Mouse (Mus musculus): ENCODE data around the gene Sult1b1.
"Not testable (repeated sequence)": the region's sequence is repeated elsewhere in the genome, so short reads cannot be mapped to it uniquely, and the experiment has no call there.

Sult1b1 gene

DNA sequence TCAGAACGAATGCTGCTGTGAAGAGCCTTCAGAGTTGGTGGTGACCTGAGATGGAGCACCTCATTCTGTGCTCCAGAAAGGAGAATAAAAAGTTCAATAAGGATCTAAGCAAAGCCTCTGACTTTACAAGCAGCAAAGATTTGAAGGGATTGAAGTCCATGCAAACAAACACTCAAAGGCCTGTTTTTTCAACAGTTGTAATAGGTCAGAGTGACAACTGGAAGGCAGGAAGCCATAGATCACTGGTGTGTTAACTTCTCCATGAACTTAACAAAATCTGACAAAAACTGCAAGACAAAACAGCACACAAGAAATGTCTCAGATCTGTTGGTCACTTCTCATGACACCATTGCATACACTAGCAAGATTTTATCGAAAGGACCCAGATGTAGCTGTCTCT is at the start of gene Sult1b1:
Gene Sult1b1 (minus strand): TSS at position 85 of the 400 bp plus-strand sequence.
- DNase-seq: no peak

DNA sequence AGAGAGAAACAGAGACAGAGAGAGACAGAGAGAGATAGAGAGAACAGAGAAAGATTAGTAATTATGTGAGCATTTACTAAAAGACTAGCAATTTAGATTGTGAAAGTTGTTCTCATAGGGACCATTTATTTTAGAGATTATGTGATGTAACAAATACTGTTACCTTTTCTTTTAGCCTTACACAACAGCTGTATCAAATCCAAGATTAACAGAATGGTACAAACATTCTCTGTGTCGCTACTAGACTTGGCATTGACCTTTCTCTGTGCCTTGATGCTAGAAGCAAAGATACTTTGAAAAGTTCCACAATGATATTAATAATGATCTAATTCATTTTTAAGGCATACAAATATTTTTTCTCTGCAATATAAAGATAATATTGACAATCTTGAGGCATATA is 42.4 kb upstream of the Sult1b1 start:
- DNase-seq: no peak

DNA sequence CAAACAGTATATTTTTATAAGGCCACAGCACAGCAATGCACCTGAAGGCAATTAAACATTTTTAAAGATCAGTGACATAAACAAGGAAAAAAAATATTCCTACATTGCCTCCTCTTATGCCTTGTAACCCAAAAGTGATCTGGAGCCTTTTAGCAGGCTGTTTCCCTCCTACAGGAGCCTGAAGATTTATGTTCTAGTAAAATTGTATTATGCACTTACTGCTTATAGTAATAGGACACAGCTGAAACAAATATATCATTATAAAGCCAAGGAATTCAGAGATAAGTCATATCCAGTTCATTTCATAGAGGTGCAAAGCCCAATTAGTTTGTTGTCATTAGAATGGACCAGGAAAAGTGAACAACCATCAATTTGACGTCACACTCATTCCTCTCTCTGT is 36.2 kb upstream of the Sult1b1 start:
- no peak for DNase-seq

DNA sequence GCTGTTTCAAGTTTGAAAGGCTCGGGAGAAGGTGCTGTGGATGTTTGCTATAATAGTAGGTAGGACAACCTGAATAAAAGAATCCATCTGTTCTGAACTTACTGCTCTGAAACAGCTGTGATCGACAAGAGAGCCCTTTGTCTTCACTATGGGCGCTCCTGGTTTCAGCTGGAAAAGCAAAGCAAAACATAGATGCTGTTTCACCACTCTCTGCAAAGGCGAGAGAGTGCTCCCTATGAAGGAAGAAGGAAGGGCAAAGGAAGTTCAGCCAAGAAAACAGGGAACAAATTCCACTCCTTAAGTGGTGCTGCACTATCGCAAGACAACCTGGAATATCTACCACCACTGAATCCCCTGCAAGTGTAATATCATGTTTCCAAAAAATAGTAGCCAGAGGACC is 35.5 kb upstream of the Sult1b1 start:
- DNase-seq: peak in 1 of 2 experiments; percentile 5

DNA sequence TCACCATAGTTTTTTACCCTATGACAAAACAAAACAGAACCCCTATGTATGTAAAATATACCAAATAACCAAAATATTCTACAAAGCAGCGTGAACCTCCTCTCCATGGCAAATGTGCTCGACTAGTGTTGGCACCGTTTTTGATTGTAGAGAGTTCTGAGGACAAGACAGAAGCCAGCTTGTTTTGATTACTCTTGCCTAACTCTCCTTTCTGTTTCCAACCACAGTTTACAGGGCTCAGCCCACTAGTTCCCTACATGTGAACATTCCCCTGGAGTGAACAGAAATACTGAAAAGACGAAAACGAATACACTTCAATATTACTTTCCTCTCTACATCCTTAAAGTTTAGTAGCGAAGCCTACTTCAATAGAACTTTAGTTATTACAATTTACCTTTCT is 34.8 kb upstream of the Sult1b1 start:
- no peak for DNase-seq

DNA sequence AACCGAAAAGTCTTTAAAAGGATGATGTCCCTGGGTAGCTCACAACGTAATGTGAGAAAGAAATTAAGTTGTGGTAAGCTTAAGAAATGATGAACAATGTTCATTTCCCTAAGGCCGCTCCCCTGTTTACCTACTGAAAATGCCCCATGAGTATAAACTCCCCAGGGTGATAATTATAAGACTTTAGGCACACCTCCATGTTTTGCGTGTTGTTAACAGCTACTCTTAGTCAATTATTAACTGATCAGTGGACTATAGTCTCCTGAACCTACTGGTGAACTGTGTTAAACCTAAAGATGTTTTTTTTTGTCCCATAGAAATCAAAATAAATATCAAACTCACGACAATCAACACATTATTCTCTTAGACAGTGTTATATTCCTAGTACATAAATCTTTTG is 30.9 kb upstream of the Sult1b1 start, which contains the start of gene Sult1d1:
Gene Sult1d1 (minus strand): TSS at position 183 of the 400 bp plus-strand sequence.
- no peak for DNase-seq

DNA sequence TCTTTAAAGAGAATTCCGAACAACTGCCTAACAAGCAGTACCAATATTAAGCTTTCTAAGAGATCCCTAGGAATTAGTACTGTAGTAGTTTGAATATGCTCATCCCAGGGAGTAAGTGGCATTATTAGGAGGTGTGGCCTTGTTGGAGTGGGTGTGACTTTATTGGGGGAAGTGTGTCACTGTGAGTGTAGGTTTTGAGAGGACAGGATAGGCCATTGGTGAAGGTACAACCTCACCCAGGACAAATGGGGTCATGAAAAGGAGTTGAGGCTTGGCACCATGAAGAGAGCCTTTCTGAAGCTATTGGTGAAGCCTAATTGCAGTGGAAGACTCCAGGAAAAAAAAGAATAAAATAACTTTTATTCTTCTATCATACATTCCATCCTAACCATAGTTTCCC is 29.3 kb upstream of the Sult1b1 start:
- DNase-seq: no peak

DNA sequence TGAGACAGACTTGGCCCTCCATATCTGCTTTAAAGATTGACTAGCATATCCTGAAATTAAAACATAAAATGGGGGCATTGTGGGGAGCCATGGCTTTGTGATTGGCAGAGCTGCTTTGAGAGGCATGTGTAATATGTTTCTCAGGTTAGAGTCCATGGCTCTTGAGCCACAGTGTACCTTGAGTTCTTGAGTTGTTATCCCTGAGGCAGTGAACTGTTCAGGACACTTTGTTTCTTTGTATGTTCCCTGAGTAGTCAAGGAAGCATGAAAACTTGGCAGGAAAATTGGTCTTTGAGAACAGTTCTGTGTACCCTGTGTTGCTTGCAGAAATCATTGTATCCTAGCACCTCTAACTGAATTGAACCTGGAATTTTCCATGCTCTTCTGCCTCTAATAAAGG is 25.0 kb upstream of the Sult1b1 start:
- DNase-seq: no peak

DNA sequence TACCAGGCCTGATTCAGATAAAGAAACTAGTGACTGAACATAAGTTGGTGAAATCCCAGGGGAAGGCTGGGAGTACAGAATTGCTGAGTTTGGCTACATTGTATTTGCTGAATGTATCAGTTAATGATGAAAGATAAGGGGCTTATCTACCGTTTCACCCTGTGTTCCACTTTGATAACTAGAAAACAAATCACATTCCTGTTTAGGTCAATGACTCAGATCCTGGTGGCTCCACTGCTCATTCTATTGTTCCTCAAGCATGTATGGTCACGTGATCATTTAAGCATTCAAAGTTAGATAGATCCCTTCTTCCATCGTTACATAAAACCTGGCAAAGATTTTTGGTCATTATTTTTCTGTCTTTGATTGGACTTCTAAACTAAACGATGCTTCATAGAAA is 24.5 kb upstream of the Sult1b1 start:
- DNase-seq: no peak

DNA sequence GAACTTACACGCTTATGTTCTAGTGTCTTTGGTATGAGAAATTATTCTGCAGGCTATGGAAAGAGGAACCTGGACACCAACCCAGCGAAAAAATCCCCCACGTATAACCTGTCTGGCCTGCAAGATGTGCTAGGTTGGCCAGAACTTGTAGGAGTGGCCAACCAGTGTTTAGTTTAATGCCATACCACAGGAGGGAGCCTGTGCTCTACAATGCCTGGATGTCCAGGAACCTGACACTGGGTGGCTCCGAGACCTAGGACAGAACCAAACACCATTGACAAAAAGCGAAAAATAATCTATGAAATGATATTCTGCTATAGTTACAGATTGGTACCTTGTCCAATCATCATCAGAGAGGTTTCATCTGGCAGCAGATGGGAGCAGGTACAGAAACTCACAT is 22.1 kb upstream of the Sult1b1 start:
- DNase-seq: peak; percentile 4 to 8

DNA sequence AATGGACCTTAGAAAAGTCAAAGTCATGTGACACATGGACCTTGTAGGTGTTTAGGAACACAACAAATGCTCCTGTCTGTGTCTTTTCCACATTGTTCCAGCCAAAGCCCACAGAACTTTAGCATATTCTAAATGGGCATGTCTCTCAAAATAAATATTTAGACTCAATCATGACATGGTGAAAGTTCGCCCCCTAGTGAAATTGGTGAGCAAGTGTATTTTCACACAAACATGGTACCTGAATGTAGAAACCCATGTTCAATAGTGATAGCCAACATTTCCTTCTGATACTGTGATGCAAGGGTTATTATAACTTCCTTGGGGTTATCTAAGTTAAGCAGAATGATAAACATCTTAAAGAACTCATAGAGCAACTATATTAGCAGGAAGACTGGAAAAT is 12.9 kb upstream of the Sult1b1 start:
- DNase-seq: no peak

DNA sequence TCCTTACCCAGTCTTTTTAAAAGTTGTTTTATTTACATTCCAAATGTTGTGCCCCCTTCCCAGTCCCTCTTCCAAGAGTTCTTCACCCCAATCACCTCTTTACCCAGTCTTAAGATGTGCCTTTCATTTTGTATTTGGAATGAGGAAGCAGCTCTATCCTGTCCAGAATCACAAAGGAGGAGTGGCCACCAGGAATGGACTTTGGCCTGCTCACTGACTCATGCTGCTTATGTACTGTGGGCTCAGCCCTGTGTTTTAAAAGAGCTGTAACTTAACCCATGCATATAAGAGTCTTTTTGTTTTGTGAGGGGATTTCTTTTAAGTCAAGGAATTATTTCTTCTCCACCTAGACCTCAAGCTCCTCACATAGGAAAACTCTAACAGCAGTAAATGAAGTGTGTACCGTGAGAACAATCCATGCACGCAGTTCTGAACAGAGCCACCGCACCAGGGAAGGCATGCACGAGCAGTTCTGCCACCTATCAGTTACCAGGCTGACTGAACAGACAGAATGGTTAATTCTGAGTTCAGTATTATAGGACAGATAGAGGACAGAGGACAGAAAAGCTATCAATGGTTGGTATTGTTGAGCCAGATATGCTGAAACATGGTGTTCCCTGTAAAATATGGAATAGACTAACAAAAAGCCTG is 1.9 kb downstream of the Sult1b1 start:
- peak; percentile 47 to 70 for DNase-seq

DNA sequence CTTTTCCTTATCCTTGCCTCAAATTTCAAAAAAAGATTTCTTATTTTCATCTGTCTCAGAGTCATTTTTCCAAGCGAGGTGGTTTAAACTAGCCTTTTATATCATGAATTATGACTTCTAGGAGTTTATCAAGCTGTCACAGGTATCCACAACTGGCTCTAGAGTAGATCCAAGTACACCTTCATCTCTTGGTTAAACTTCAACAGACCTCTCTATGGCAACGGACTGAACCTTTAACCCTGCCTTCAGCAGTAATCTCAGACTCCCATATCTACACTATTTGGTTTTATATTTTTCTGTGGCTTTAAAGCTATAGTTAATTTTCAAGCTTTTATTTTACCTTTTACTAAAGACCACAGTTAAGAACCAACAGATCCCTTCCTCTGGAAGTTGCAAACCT is 5.7 kb downstream of the Sult1b1 start:
- DNase-seq: no peak

DNA sequence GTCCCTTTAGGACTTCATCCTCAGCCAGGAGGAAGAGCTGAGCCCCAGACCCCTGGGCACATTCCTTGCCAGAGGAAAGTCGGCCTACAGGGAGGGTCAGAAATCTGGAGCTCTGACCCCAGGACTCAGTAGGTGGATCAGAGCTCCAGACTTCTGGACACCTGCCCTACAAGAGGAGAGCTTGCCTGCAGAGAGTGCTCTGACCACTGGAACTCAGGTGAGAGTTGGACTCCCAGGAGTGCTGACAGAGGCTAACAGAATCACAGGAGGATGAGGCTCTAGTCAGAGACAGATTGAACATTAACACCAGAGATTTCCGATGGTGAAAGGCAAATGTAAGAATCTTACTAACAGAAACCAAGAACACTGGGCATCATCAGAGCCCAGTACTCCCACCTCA is 14.4 kb downstream of the Sult1b1 start:
- not testable (repeated sequence) for DNase-seq

DNA sequence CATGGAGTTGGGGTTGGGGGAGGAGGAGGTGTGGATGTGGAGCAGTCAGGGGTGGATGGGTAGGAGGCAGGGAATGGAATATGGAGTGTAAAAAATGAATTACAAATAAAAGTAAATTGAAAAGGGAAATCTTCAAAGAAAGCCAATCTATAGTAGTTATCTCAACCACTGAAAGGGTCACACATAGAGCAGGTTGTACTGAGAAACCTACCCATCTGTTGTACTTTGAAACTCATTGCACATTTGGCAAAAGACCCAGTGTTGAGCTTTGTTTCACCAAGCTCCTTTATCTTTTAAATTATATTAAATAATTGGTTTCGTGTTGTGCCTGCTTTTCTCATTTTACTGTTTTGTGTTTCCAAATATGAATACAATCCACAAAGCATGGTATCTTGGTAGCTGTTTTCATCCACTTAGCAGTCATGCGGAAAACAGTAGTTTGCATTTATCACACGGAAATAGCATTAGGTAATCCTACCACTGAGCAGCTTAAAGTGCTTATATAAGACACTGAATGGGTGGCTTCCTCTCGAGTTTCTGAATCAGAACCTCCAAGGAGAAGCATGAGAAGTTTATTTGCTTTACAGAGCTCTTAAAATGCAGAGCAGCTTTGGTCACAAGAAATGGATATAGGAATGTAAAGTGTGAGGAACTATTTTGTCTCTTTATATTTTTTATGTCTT is 32.1 kb downstream of the Sult1b1 start:
- DNase-seq: no peak

DNA sequence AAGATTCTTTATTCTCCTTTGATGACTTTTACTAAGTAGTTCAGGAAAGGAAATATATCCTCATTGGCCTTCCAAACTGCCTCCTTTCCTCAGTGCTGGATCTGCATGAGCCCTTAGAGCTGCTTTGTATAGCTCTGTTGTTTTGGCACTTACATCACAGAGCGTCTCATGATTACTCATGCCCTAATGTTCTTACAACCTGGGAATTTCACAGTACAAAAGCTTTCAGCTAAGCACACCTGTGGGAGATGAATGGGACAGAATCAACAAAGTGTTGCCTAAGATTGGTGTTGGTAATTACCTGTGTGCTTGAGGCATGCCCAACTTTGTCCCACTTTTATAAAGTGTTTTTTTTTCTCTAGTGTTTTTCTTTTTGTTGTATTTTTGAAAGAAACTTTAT is 35.3 kb downstream of the Sult1b1 start:
- no peak for DNase-seq

DNA sequence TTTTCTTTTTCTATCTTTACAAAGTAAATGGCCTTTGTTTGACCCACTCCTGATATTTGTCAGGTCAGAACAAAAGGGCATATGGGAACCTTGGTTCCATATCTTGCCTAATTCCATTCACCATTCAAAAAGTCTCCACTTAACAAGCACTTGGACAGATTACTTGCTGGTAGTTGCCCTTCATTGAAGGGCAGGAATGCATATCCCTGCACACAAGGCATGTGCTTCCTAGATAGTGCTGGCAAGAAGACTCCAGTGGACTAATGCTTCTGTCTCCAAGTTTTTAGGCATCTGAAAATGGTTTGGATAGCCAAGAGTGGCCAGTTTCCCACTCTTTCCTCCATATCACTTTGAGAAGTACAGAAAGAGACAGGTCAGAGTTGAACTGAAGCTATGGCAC is 38.7 kb downstream of the Sult1b1 start:
- no peak for DNase-seq

DNA sequence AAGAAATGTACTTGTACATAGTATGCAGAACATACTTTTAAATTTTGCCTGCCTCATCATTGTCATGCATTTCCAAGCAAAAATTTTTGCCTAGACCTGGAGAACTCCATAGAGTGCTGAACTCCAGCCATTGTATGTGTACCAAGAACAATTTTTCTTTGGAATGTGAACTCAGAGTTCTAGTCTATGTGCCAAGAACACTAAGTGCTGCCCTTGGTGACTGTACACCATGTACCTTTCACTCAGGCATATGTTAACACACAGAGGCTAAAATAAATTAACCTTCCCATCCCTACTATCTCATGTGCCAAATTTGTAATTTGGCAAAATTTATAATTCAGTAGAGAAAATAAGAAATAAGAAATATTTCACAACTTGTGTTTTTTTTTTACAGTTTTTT is 39.1 kb downstream of the Sult1b1 start:
- no peak for DNase-seq

DNA sequence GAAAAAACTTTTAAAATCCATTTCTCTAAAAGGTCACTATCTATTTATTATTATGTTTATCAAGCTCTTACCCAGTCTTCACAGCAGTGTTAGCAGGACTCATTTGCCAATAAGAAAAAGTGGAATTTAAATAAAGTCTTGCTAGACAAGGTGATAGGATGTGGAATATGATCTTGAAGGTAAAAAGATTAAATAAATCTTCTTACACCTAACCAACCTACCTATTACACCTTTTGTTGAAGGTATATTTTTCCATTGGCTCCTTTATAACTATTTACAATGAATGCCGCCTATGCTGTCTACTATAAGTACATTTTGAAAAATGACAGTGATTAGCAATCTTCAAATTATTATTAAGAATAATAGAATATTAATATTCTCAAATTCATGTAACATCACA is 47.2 kb downstream of the Sult1b1 start, which contains the start of gene Ugt2a1:
Gene Ugt2a1 (minus strand): TSS at position 101 of the 400 bp plus-strand sequence.
- DNase-seq: no peak

DNA sequence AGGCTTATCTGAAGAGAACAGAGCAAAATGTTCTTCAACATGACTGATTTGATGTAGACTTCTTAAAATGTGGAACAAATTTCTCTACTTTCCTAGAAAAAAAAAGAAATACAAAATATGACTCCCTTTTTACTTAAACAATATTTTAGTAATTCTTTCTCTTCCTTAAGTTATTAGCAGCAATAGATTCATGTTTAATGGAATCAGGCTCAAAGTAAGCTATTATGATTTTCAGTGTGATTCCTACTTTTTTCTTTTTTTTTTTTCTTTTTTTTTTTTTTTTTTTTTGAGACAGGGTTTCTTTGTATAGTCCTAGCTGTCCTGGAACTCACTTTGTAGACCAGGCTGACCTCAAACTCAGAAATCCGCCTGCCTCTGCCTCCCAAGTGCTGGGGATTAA is 51.3 kb downstream of the Sult1b1 start, which contains the start of gene Gm43638:
Gene Gm43638 (minus strand): TSS at position 101 of the 400 bp plus-strand sequence.
- not testable (repeated sequence) for DNase-seq

DNA sequence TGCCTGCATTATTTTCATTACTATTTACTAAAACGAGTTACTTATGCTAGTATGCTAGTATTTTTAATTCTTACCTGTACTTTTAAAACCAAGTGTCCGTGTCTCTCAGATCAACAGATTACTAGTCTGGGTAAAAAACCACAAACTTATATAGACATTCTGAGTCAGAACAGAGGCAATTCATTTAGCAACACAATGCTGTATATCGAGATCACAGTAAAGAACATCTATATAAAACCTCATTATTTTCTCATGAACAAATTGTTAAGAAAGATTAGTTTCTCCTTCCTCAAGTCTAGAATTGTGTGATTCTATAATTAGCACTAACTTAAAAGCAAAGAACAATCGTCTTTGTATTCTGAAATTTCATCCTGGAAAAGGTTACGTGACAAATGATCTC is 55.8 kb downstream of the Sult1b1 start, which contains the start of gene Ugt2a2:
Gene Ugt2a2 (minus strand): TSS at position 101 of the 400 bp plus-strand sequence.
- no peak for DNase-seq
